Mouse (Mus musculus) left cerebral cortex, postnatal 4 days (tissue): ENCODE results near the gene Cdca7. TPM values are rescaled to one million over a fixed set of nuclear protein-coding genes. Genes with fewer than 3 reads are reported as not detected.

ENCODE experiments used
- total RNA-seq, 2 experiments: library from RNA; stranded (reverse); gene quantifications; 2 replicates each; pipeline ENCODE4 v1.2.3; 2021

The Cdca7 gene
- total RNA-seq, 2 experiments from 2014 or later = 13.3 to 17.2 TPM

Other genes starting within 250 kb of the Cdca7 start
- gene Map3k20, start 190.5 kb upstream of the Cdca7 start, total RNA-seq = 10 to 100 TPM; 10.8 to 11.7 TPM